1 mouse cellular context compared by ENCODE assay signal in the genomic region with DNA sequence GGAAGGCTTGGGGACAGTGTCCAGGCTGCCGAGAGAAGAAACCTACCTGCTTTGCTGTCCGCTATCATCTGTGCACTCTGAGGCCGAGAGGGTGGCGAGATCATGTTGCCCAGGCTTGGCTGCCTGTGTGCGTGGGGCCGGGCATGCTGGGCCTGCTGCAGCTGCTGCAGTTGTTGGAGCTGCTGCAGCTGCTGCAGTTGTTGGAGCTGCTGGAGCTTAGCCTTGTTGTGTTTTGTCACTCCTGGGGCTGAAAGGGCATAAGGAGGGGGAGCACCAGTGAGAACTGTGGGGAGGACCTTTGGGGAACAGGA.
TF ChIP-seq lines count a peak whose summit lies in the region.

No protein-coding gene starts in this region.

TF ChIP-seq in myocyte, 11 proteins besides CTCF, POLR2A, EP300 and RAD21:
- peak; percentile 8 for TF ChIP-seq TCF3 (IDR thresholded peaks at IDR 0.05; ENCODE audit: insufficient read length, low read depth)
- TF ChIP-seq REST (IDR thresholded peaks at IDR 0.05; ENCODE audit: insufficient read depth, insufficient read length): no peak
- TF ChIP-seq USF1 (IDR thresholded peaks at IDR 0.05; ENCODE audit: low read depth): no peak
- TF ChIP-seq MYOG (IDR thresholded peaks at IDR 0.05; ENCODE audit: control insufficient read depth in 1 of 3, insufficient read depth in 1 of 3, insufficient read length in 2 of 3, low read depth in 2 of 3): peak in 2 of 3 experiments; percentile 46 to 72
- TF ChIP-seq MYOD1 (IDR thresholded peaks at IDR 0.05; ENCODE audit: control insufficient read depth in 1 of 3, insufficient read length in 2 of 3, low read depth in 2 of 3): peak in 2 of 3 experiments; percentile 54 to 66
- TF ChIP-seq E2F4 (IDR thresholded peaks at IDR 0.05; ENCODE audit: insufficient read depth): no peak
